Mouse (Mus musculus) layer of hippocampus, adult 9-11 months (tissue): ENCODE measurements at regions not wholly inside any gene's neighbourhood (a gene's known extent, or its start where the extent isn't known, plus 50 kb on each side); places are given as distances from the start of the nearest gene placed in this dataset.

Source experiments
- DNase-seq: peaks from one replicate; pipeline ENCODE4 v3.0.0; 2022

- DNase-seq: no peak
Observed at GRCm38 (mm10) chr11:19151026-19151425, 132.2 kb upstream of the Meis1 start.

- no peak for DNase-seq
Observed at GRCm38 (mm10) chr11:19153714-19154113, 134.9 kb upstream of the Meis1 start.

- no peak for DNase-seq
Observed at GRCm38 (mm10) chr11:19154813-19155616, 136.2 kb upstream of the Meis1 start.

GRCm38 (mm10) chr11:19155617-19155983 is 136.8 kb upstream of the Meis1 start:
- DNase-seq: no peak

- DNase-seq: no peak
Observed at GRCm38 (mm10) chr11:19160227-19160626, 141.4 kb upstream of the Meis1 start.

- DNase-seq: no peak
Observed at GRCm38 (mm10) chr11:19160669-19161068, 141.9 kb upstream of the Meis1 start.

- DNase-seq: no peak
Observed at GRCm38 (mm10) chr11:19170938-19171337, 152.2 kb upstream of the Meis1 start.

- DNase-seq: no peak
Observed at GRCm38 (mm10) chr11:19174305-19175017, 155.7 kb upstream of the Meis1 start.

GRCm38 (mm10) chr11:19179290-19179689 is 160.5 kb upstream of the Meis1 start:
- DNase-seq: no peak

- no peak for DNase-seq
Observed at GRCm38 (mm10) chr11:19189778-19190177, 171.0 kb upstream of the Meis1 start.

GRCm38 (mm10) chr11:19194464-19194863 is 175.7 kb upstream of the Meis1 start:
- no peak for DNase-seq

GRCm38 (mm10) chr11:19197790-19198189 is 179.0 kb upstream of the Meis1 start:
- no peak for DNase-seq

GRCm38 (mm10) chr11:19202602-19203517 is 184.1 kb upstream of the Meis1 start:
- no peak for DNase-seq

GRCm38 (mm10) chr11:19203518-19203900 is 184.7 kb upstream of the Meis1 start:
- DNase-seq: no peak

GRCm38 (mm10) chr11:19203968-19204367 is 185.2 kb upstream of the Meis1 start:
- peak; percentile 71 for DNase-seq

GRCm38 (mm10) chr11:19204521-19204920 is 185.7 kb upstream of the Meis1 start:
- no peak for DNase-seq

GRCm38 (mm10) chr11:19205174-19205573 is 186.4 kb upstream of the Meis1 start:
- no peak for DNase-seq

GRCm38 (mm10) chr11:19219476-19219875 is 200.7 kb upstream of the Meis1 start:
- DNase-seq: no peak

- DNase-seq: no peak
Observed at GRCm38 (mm10) chr11:19221442-19221841, 202.7 kb upstream of the Meis1 start.

GRCm38 (mm10) chr11:19226756-19227155 is 208.0 kb upstream of the Meis1 start:
- no peak for DNase-seq

GRCm38 (mm10) chr11:19227716-19228115 is 208.9 kb upstream of the Meis1 start:
- no peak for DNase-seq

- no peak for DNase-seq
Observed at GRCm38 (mm10) chr11:19246390-19247114, 227.8 kb upstream of the Meis1 start.

GRCm38 (mm10) chr11:19253605-19254004 is 234.8 kb upstream of the Meis1 start:
- no peak for DNase-seq
